Mouse (Mus musculus) forebrain, embryonic 11.5 days (tissue): Measurements from ENCODE around the gene Gm20388. TPM values are rescaled to one million over a fixed set of nuclear protein-coding genes. Genes with fewer than 3 reads are reported as not detected.
A peak's percentile ranks its signal among the peaks of the same experiment; 100 is the strongest.

ENCODE experiments used
- ATAC-seq: fragments of 200-750 bp; cut with Nextera tagmentation; replicated peaks from 2 replicates; pipeline ENCODE4 v1.8.0; 2017; ENCODE audit warnings: moderate TSS enrichment; ENCODE audit not compliant: low FRiP score
- DNase-seq: peaks from one replicate; pipeline ENCODE4 v3.0.0-alpha.2; 2017; ENCODE audit warnings: low spot score
- H3K27ac ChIP-seq: fragments of 300-500 bp; sonication (generic); 2 replicates; pipeline ENCODE4 v1.5.1; 2014; ENCODE audit warnings: low read depth, low read length
- H3K27me3 ChIP-seq: fragments of 300-500 bp; sonication (generic); 2 replicates; pipeline ENCODE4 v1.6.1; 2014; ENCODE audit warnings: mild to moderate bottlenecking, low read length, mixed read lengths; ENCODE audit not compliant: control insufficient read depth, insufficient read depth
- H3K36me3 ChIP-seq: fragments of 300-500 bp; sonication (generic); 2 replicates; pipeline ENCODE4 v1.6.1; 2014; ENCODE audit warnings: mild to moderate bottlenecking, low read length, moderate library complexity, mixed read lengths; ENCODE audit not compliant: control insufficient read depth, insufficient read depth
- H3K4me1 ChIP-seq: fragments of 300-500 bp; sonication (generic); replicated peaks from 2 replicates; pipeline ENCODE4 v1.6.1; 2014; ENCODE audit warnings: low read length, mixed read lengths; ENCODE audit not compliant: control insufficient read depth, insufficient read depth
- H3K4me2 ChIP-seq: fragments of 300-500 bp; sonication (generic); 2 replicates; pipeline ENCODE4 v1.6.1; 2014; ENCODE audit warnings: low read depth, mild to moderate bottlenecking, low read length, moderate library complexity, mixed read lengths; ENCODE audit not compliant: severe bottlenecking
- H3K4me3 ChIP-seq: fragments of 300-500 bp; sonication (generic); 2 replicates; pipeline ENCODE4 v1.5.1; 2014; ENCODE audit warnings: low read depth, low read length
- H3K9ac ChIP-seq: fragments of 300-500 bp; sonication (generic); 2 replicates; pipeline ENCODE4 v1.6.1; 2014; ENCODE audit warnings: low read length
- H3K9me3 ChIP-seq: fragments of 300-500 bp; sonication (generic); 2 replicates; pipeline ENCODE4 v1.6.1; 2016; ENCODE audit warnings: low read length, mixed read lengths; ENCODE audit not compliant: control insufficient read depth
- WGBS: fragments of 180-500 bp; shearing (Covaris S2); extraction: QIAGEN DNeasy Blood & Tissue Kit; methylation state at CpG from one replicate; pipeline ENCODE4 v1.1.7; 2014; 5-methylcytosine and 5-hydroxymethylcytosine counted together
- polyA plus RNA-seq: library from polyadenylated mRNA; unstranded; fragments of >200 nt; fragmentation: Nextera tagmentation; extraction: Ambion mirVana; gene quantifications from 2 replicates; pipeline ENCODE4 v1.2.1, GENCODE M21; 2014

Gene Gm20388
- polyA plus RNA-seq, 1 experiment from 2014 or later = not detected

- no peak for DNase-seq
- 90% methylated on average over 6 of the region's 6 CpGs for WGBS
- no peak for ATAC-seq
- H3K4me1 ChIP-seq = no peaks in the 10 kb centered on the region
- H3K4me3 ChIP-seq = no peak overlapping the region
- H3K9ac ChIP-seq = no peak overlapping the region
- H3K4me2 ChIP-seq = no peak overlapping the region
- peaks cover 9% of the 10 kb centered on the region for H3K36me3 ChIP-seq
- H3K27me3 ChIP-seq = no peaks in the 10 kb centered on the region
- H3K9me3 ChIP-seq = no peaks in the 10 kb centered on the region
- H3K27ac ChIP-seq = no peak overlapping the region
These were observed 4117.2 kb downstream of the Gm20388 start for GRCm38 (mm10) chr8:124027831-124028230.

GRCm38 (mm10) chr8:124033400-124033799 lies 4122.8 kb downstream of the Gm20388 start:
- Histone ChIP-seq H3K4me2 (no peak overlapping the region), H3K36me3 (peaks cover 9% of the 10 kb centered on the region), H3K27ac (no peak overlapping the region), H3K9me3 (no peaks in the 10 kb centered on the region), H3K4me1 (no peaks in the 10 kb centered on the region), H3K27me3 (no peaks in the 10 kb centered on the region), H3K4me3 (no peak overlapping the region), H3K9ac (no peak overlapping the region)
- ATAC-seq (no peak), DNase-seq (no peak)
- 73% methylated on average over 5 of the region's 5 CpGs for WGBS

- Histone ChIP-seq H3K4me2 (no peak overlapping the region), H3K4me3 (no peak overlapping the region), H3K4me1 (no peaks in the 10 kb centered on the region), H3K27me3 (no peaks in the 10 kb centered on the region), H3K27ac (no peak overlapping the region), H3K9ac (no peak overlapping the region), H3K36me3 (no peaks in the 10 kb centered on the region; the same call in 1 of the 2 replicates), H3K9me3 (no peaks in the 10 kb centered on the region)
- 91% methylated on average over 7 of the region's 7 CpGs for WGBS
- ATAC-seq (no peak), DNase-seq (no peak)
These were observed 4127.5 kb downstream of the Gm20388 start for GRCm38 (mm10) chr8:124038121-124038520.

GRCm38 (mm10) chr8:124039351-124039750 lies 4128.7 kb downstream of the Gm20388 start:
- H3K27me3 ChIP-seq = no peaks in the 10 kb centered on the region
- H3K4me1 ChIP-seq = no peaks in the 10 kb centered on the region
- H3K4me3 ChIP-seq = no peak overlapping the region
- no peaks in the 10 kb centered on the region for H3K9me3 ChIP-seq
- H3K36me3 ChIP-seq = no peaks in the 10 kb centered on the region; the same call in 1 of the 2 replicates
- no peak overlapping the region for H3K9ac ChIP-seq
- H3K27ac ChIP-seq = no peak overlapping the region
- ATAC-seq (no peak), DNase-seq (no peak)
- 83% methylated on average over 4 of the region's 4 CpGs for WGBS
- no peak overlapping the region for H3K4me2 ChIP-seq

GRCm38 (mm10) chr8:124042201-124042600 lies 4131.6 kb downstream of the Gm20388 start:
- DNase-seq = no peak
- Histone ChIP-seq H3K27ac (no peak overlapping the region), H3K4me1 (no peaks in the 10 kb centered on the region), H3K4me2 (no peak overlapping the region), H3K27me3 (no peaks in the 10 kb centered on the region), H3K4me3 (no peak overlapping the region), H3K36me3 (no peaks in the 10 kb centered on the region; the same call in 1 of the 2 replicates), H3K9me3 (no peaks in the 10 kb centered on the region), H3K9ac (no peak overlapping the region)
- WGBS = 87% methylated on average over 1 of the region's 1 CpGs
- ATAC-seq = no peak

GRCm38 (mm10) chr8:124044421-124044820 lies 4133.8 kb downstream of the Gm20388 start:
- ATAC-seq (no peak), DNase-seq (no peak)
- Histone ChIP-seq H3K4me3 (no peak overlapping the region), H3K4me2 (no peak overlapping the region), H3K4me1 (no peaks in the 10 kb centered on the region), H3K27me3 (no peaks in the 10 kb centered on the region), H3K9ac (no peak overlapping the region), H3K9me3 (no peaks in the 10 kb centered on the region), H3K27ac (no peak overlapping the region), H3K36me3 (no peaks in the 10 kb centered on the region; the same call in 1 of the 2 replicates)
- WGBS = 95% methylated on average over 5 of the region's 5 CpGs

GRCm38 (mm10) chr8:124044931-124045330 lies 4134.3 kb downstream of the Gm20388 start:
- H3K4me1 ChIP-seq = no peaks in the 10 kb centered on the region
- no peaks in the 10 kb centered on the region for H3K27me3 ChIP-seq
- no peak overlapping the region for H3K4me3 ChIP-seq
- DNase-seq = no peak
- no peaks in the 10 kb centered on the region; the same call in 1 of the 2 replicates for H3K36me3 ChIP-seq
- no peak overlapping the region for H3K4me2 ChIP-seq
- no peak for ATAC-seq
- H3K27ac ChIP-seq = no peak overlapping the region
- no peaks in the 10 kb centered on the region for H3K9me3 ChIP-seq
- H3K9ac ChIP-seq = no peak overlapping the region
- 92% methylated on average over 12 of the region's 12 CpGs for WGBS

GRCm38 (mm10) chr8:124045856-124046255 lies 4135.2 kb downstream of the Gm20388 start:
- ATAC-seq (no peak), DNase-seq (no peak)
- H3K9ac ChIP-seq = no peak overlapping the region
- no peak overlapping the region for H3K27ac ChIP-seq
- no peak overlapping the region for H3K4me2 ChIP-seq
- WGBS = 91% methylated on average over 8 of the region's 8 CpGs
- H3K9me3 ChIP-seq = no peaks in the 10 kb centered on the region
- H3K4me1 ChIP-seq = no peaks in the 10 kb centered on the region
- no peak overlapping the region for H3K4me3 ChIP-seq
- H3K27me3 ChIP-seq = no peaks in the 10 kb centered on the region
- no peaks in the 10 kb centered on the region; the same call in 1 of the 2 replicates for H3K36me3 ChIP-seq

GRCm38 (mm10) chr8:124052110-124052509 lies 4141.5 kb downstream of the Gm20388 start:
- H3K9ac ChIP-seq = no peak overlapping the region
- no peaks in the 10 kb centered on the region for H3K27me3 ChIP-seq
- H3K4me1 ChIP-seq = no peaks in the 10 kb centered on the region
- 18% methylated on average over 3 of the region's 3 CpGs for WGBS
- DNase-seq (peak; percentile 84), ATAC-seq (peak; percentile 30; the same call in 1 of the 2 replicates)
- no peak overlapping the region for H3K4me3 ChIP-seq
- no peaks in the 10 kb centered on the region for H3K9me3 ChIP-seq
- H3K27ac ChIP-seq = no peak overlapping the region
- H3K36me3 ChIP-seq = no peaks in the 10 kb centered on the region; the same call in 1 of the 2 replicates
- H3K4me2 ChIP-seq = no peak overlapping the region
